ENCODE assay signal across 8 mouse cellular contexts in the genomic region with DNA sequence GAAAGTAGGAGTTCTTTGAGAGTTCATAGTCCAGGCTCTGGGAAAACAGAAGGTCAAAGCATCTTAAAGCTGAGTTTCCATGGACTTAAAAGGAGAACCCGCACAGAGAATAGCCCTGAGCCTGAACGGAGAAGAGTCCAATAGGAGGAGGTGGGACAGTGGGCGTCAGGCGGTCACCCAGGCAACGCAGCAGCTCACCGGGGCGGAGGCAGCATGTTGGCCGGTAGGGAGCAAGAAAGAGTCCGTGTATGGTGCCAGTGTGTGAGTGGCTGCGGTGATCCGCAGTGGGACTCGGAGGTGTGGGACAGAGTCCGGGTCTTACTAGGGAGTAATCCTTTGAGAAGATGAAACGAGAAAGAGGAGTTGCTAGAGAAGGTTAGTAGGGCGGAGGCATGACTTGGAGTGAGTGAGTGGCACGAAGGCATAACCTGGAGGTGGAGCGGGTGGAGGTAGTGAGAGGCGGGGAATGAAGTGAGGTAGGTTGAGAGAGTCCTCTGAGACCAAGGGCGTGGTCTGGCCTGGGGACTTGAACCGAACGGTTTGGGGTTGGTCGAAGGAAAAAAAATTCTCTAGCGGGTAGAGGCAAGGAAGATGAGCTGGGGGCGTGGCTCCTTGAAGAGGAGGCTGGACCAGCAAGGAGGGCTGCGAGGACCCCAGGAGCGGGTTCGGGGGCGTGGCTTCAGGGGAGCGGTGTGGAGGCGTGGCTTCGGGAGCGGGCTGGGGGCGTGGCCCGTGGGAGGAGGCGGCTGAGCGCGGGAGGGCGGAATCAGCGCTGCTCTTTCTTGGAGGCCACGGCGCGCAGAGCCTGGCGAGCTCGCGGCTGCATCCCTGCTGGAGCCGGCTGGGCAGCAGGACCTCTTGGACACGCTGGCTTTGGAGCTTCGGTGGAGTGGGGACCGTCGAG. TPM values are rescaled to one million over a fixed set of nuclear protein-coding genes. Genes with fewer than 3 reads are reported as not detected.
DNase-seq lines count a peak whose midpoint lies in the region; ATAC-seq and TF ChIP-seq lines count a peak whose summit lies in the region.

A gene (plus strand): TSS at position 41 of the 904 bp plus-strand sequence.

- H3K4me3 ChIP-seq in hindbrain, embryonic 10.5 days, result peak within 1 kb of the TSS; percentile 83
- H3K4me3 ChIP-seq in lung, postnatal 0 days (ENCODE audit: low read depth, low read length), result peak within 1 kb of the TSS; percentile 61

- TF ChIP-seq CTCF in lung, postnatal 0 days (IDR thresholded peaks at IDR 0.05), result peak; percentile 17

- 0 out of 2 replicates have a peak, but pooled peaks cover 3% of the 10 kb centered on the region for H3K27me3 ChIP-seq in hindbrain, embryonic 10.5 days (ENCODE audit: insufficient read depth, poor library complexity, severe bottlenecking)
- no peaks in the 10 kb centered on the region for H3K27me3 ChIP-seq in lung, postnatal 0 days (replicated peaks; ENCODE audit: insufficient read depth, low read length)

- WGBS in hindbrain, embryonic 10.5 days, result under 1% methylated on average over 50 of the region's 50 CpGs
- under 1% methylated on average over 48 of the region's 50 CpGs for WGBS in lung, postnatal 0 days

- peak; percentile 66 for ATAC-seq in frontal cortex, adult (ENCODE audit: low TSS enrichment)
- ATAC-seq in lung, postnatal 0 days, result peak; percentile 91

- peaks cover 61% of the 10 kb centered on the region for H3K4me1 ChIP-seq in hindbrain, embryonic 10.5 days (replicated peaks)
- peaks cover 12% of the 10 kb centered on the region for H3K4me1 ChIP-seq in lung, postnatal 0 days (ENCODE audit: insufficient read depth, low read depth, low read length)

- peak; percentile 95 for DNase-seq in Muller cell, postnatal 12 days (ENCODE audit: inconsistent ontology term)
- peak; percentile 62 for DNase-seq in cerebellum, adult 9-10 months
- peak; percentile 97 for DNase-seq in hindbrain, embryonic 10.5 days (ENCODE audit: low spot score)
- DNase-seq in layer of hippocampus, postnatal 10 days (ENCODE audit: low spot score in 2 of 2), result peak; percentile 77 to 85
- peak; percentile 96 for DNase-seq in lung, postnatal 0 days (ENCODE audit: low spot score)
- peak; percentile 96 for DNase-seq in ovary, postnatal 36 days (ENCODE audit: low spot score)
- peak; percentile 90 for DNase-seq in thymus, postnatal 25 days

- H3K4me2 ChIP-seq in lung, postnatal 0 days (replicated peaks; ENCODE audit: low read depth, low read length), result peak within 1 kb of the TSS; percentile 91

- peak within 1 kb of the TSS; percentile 95 for H3K27ac ChIP-seq in hindbrain, embryonic 10.5 days
- peak within 1 kb of the TSS; percentile 75 for H3K27ac ChIP-seq in lung, postnatal 0 days (ENCODE audit: low read length)

- H3K36me3 ChIP-seq in hindbrain, embryonic 10.5 days, result peaks cover 27% of the 10 kb centered on the region
- H3K36me3 ChIP-seq in lung, postnatal 0 days (ENCODE audit: insufficient read depth, low read length), result no peaks in the 10 kb centered on the region

- no peaks in the 10 kb centered on the region for H3K9me3 ChIP-seq in hindbrain, embryonic 10.5 days
- H3K9me3 ChIP-seq in lung, postnatal 0 days (ENCODE audit: low read length), result no peaks in the 10 kb centered on the region

- peak within 1 kb of the TSS; percentile 51 for H3K9ac ChIP-seq in lung, postnatal 0 days (replicated peaks; ENCODE audit: low read depth)

- no peak for TF ChIP-seq EP300 in lung, postnatal 0 days (IDR thresholded peaks at IDR 0.05)

RNA-seq across cellular contexts. Expression of the gene that starts here (rescaled TPM):
- 56.7 and 66.0 TPM in 2 replicates for polyA plus RNA-seq in hindbrain, embryonic 10.5 days (2016; fragmentation: Nextera tagmentation; extraction: Ambion mirVana)
- total RNA-seq in layer of hippocampus, postnatal 10 days (2021), result 10 to 100 TPM; 29.9 to 31.4 TPM
- 11.7 and 15.5 TPM in 2 replicates for polyA plus RNA-seq in lung, postnatal 0 days (2015; fragmentation: Nextera tagmentation; extraction: Ambion mirVana)

Comparison
In these comparisons a context has a peak if more than half of its experiments do, and no peak if none do; other contexts are left out.
1. Peak in every context shown above with its lines: DNase-seq, ATAC-seq, H3K4me3 ChIP-seq and H3K27ac ChIP-seq.